Mouse (Mus musculus) heart, embryonic 16.5 days (tissue): ENCODE results near the gene Ppp4r1. TPM values are rescaled to one million over a fixed set of nuclear protein-coding genes. Genes with fewer than 3 reads are reported as not detected.

Experiments
- ATAC-seq: fragments of 200-750 bp; cut with Nextera tagmentation; replicated peaks from 2 replicates; pipeline ENCODE4 v1.8.0; 2017; ENCODE audit warnings: moderate number of reproducible peaks; ENCODE audit not compliant: insufficient read depth, low FRiP score; ENCODE audit errors: extremely low read depth
- H3K27ac ChIP-seq: fragments of 300-500 bp; sonication (generic); 2 replicates; pipeline ENCODE4 v1.5.1; 2014; ENCODE audit warnings: mild to moderate bottlenecking, low read length, control low read depth, moderate library complexity
- H3K27me3 ChIP-seq: fragments of 300-500 bp; sonication (generic); 2 replicates; pipeline ENCODE4 v1.6.1; 2014; ENCODE audit warnings: low read length, mixed read lengths; ENCODE audit not compliant: control insufficient read depth, insufficient read depth
- H3K36me3 ChIP-seq: fragments of 300-500 bp; sonication (generic); 2 replicates; pipeline ENCODE4 v1.6.1; 2014; ENCODE audit not compliant: control insufficient read depth, insufficient read depth
- H3K4me1 ChIP-seq: fragments of 300-500 bp; sonication (generic); 2 replicates; pipeline ENCODE4 v1.6.1; 2014; ENCODE audit warnings: low read length, mixed read lengths; ENCODE audit not compliant: control insufficient read depth, insufficient read depth
- H3K4me2 ChIP-seq: fragments of 300-500 bp; sonication (generic); 2 replicates; pipeline ENCODE4 v1.6.1; 2014; ENCODE audit warnings: low read depth, mild to moderate bottlenecking, control low read depth, low read length
- H3K4me3 ChIP-seq: fragments of 300-500 bp; sonication (generic); 2 replicates; pipeline ENCODE4 v1.5.1; 2014; ENCODE audit warnings: mild to moderate bottlenecking, control low read depth, low read length
- H3K9ac ChIP-seq: fragments of 300-500 bp; sonication (generic); 2 replicates; pipeline ENCODE4 v1.6.1; 2014; ENCODE audit warnings: low read length, control low read depth
- H3K9me3 ChIP-seq: fragments of 300-500 bp; sonication (generic); replicated peaks from 2 replicates; pipeline ENCODE4 v1.6.1; 2016; ENCODE audit warnings: low read length; ENCODE audit not compliant: control insufficient read depth
- WGBS: fragments of 180-500 bp; shearing (Covaris S2); extraction: QIAGEN DNeasy Blood & Tissue Kit; methylation state at CpG from one replicate; pipeline ENCODE4 v1.1.7; 2014; 5-methylcytosine and 5-hydroxymethylcytosine counted together
- polyA plus RNA-seq: library from polyadenylated mRNA; unstranded; fragments of >200 nt; fragmentation: Nextera tagmentation; extraction: Ambion mirVana; gene quantifications from 2 replicates; pipeline ENCODE4 v1.2.1, GENCODE M21; 2015

Ppp4r1 gene
- polyA plus RNA-seq, 1 experiment from 2014 or later = 27.3 TPM

GRCm38 (mm10) chr17:65811032-65811431 is 28.7 kb downstream of the Ppp4r1 start:
- 86% methylated on average over 5 of the region's 5 CpGs for WGBS
- H3K9me3 ChIP-seq = no peaks in the 10 kb centered on the region
- no peak overlapping the region for H3K4me3 ChIP-seq
- H3K36me3 ChIP-seq = peaks cover 39% of the 10 kb centered on the region
- H3K27me3 ChIP-seq = no peaks in the 10 kb centered on the region
- ATAC-seq = no peak
- no peaks in the 10 kb centered on the region; the same call in 1 of the 2 replicates for H3K4me1 ChIP-seq
- no peak overlapping the region for H3K27ac ChIP-seq
- H3K9ac ChIP-seq = no peak overlapping the region
- H3K4me2 ChIP-seq = no peak overlapping the region

GRCm38 (mm10) chr17:65813763-65814162 is 31.4 kb downstream of the Ppp4r1 start:
- H3K27ac ChIP-seq = no peak overlapping the region
- H3K36me3 ChIP-seq = peaks cover 58% of the 10 kb centered on the region
- no peaks in the 10 kb centered on the region for H3K27me3 ChIP-seq
- 88% methylated on average over 8 of the region's 8 CpGs for WGBS
- no peak overlapping the region for H3K4me2 ChIP-seq
- no peaks in the 10 kb centered on the region for H3K9me3 ChIP-seq
- H3K4me3 ChIP-seq = no peak overlapping the region
- ATAC-seq = no peak
- no peak overlapping the region for H3K9ac ChIP-seq
- no peaks in the 10 kb centered on the region; the same call in 1 of the 2 replicates for H3K4me1 ChIP-seq

- H3K9ac ChIP-seq = no peak overlapping the region
- peaks cover 34% of the 10 kb centered on the region for H3K36me3 ChIP-seq
- H3K4me2 ChIP-seq = no peak overlapping the region
- H3K4me3 ChIP-seq = no peak overlapping the region
- no peak for ATAC-seq
- no peaks in the 10 kb centered on the region for H3K9me3 ChIP-seq
- peaks cover 10% of the 10 kb centered on the region for H3K4me1 ChIP-seq
- no peak overlapping the region for H3K27ac ChIP-seq
- H3K27me3 ChIP-seq = no peaks in the 10 kb centered on the region
- 48% methylated on average over 5 of the region's 5 CpGs for WGBS
Measured at GRCm38 (mm10) chr17:65820197-65820596, 37.8 kb downstream of the Ppp4r1 start.

- Histone ChIP-seq H3K4me1 (peaks cover 10% of the 10 kb centered on the region), H3K4me2 (no peak overlapping the region), H3K9ac (no peak overlapping the region), H3K27me3 (no peaks in the 10 kb centered on the region), H3K9me3 (no peaks in the 10 kb centered on the region), H3K4me3 (no peak overlapping the region), H3K27ac (no peak overlapping the region), H3K36me3 (peaks cover 19% of the 10 kb centered on the region)
- no peak for ATAC-seq
- 93% methylated on average over 5 of the region's 5 CpGs for WGBS
Measured at GRCm38 (mm10) chr17:65822423-65822822, 40.0 kb downstream of the Ppp4r1 start.

GRCm38 (mm10) chr17:65824246-65824645 is 41.9 kb downstream of the Ppp4r1 start:
- no peaks in the 10 kb centered on the region for H3K9me3 ChIP-seq
- 78% methylated on average over 10 of the region's 10 CpGs for WGBS

GRCm38 (mm10) chr17:65826257-65826656 is 43.9 kb downstream of the Ppp4r1 start:
- WGBS = 70% methylated on average over 9 of the region's 9 CpGs
- no peaks in the 10 kb centered on the region for H3K27me3 ChIP-seq
- peaks cover 21% of the 10 kb centered on the region for H3K36me3 ChIP-seq
- no peaks in the 10 kb centered on the region for H3K4me1 ChIP-seq
- H3K4me3 ChIP-seq = no peak overlapping the region
- no peak for ATAC-seq
- no peaks in the 10 kb centered on the region for H3K9me3 ChIP-seq
- H3K9ac ChIP-seq = no peak overlapping the region
- H3K4me2 ChIP-seq = no peak overlapping the region
- H3K27ac ChIP-seq = no peak overlapping the region

More at GRCm38 (mm10) chr17:65824246-65824645, 41.9 kb downstream of the Ppp4r1 start:
- no peak overlapping the region for H3K27ac ChIP-seq
- ATAC-seq = no peak
- H3K4me3 ChIP-seq = no peak overlapping the region
- peaks cover 10% of the 10 kb centered on the region for H3K4me1 ChIP-seq
- no peak overlapping the region for H3K4me2 ChIP-seq
- H3K36me3 ChIP-seq = peaks cover 18% of the 10 kb centered on the region
- H3K27me3 ChIP-seq = no peaks in the 10 kb centered on the region
- no peak overlapping the region for H3K9ac ChIP-seq

- no peak overlapping the region for H3K4me2 ChIP-seq
- H3K4me1 ChIP-seq = no peaks in the 10 kb centered on the region
- H3K9me3 ChIP-seq = no peaks in the 10 kb centered on the region
- peaks cover 28% of the 10 kb centered on the region for H3K36me3 ChIP-seq
- no peak overlapping the region for H3K9ac ChIP-seq
- H3K27me3 ChIP-seq = no peaks in the 10 kb centered on the region
- no peak overlapping the region for H3K4me3 ChIP-seq
- no peak overlapping the region for H3K27ac ChIP-seq
- no peak for ATAC-seq
- 82% methylated on average over 16 of the region's 16 CpGs for whole genome bisulfite sequencing
Measured at GRCm38 (mm10) chr17:65827119-65827840, 44.9 kb downstream of the Ppp4r1 start.

GRCm38 (mm10) chr17:65827904-65828303 is 45.5 kb downstream of the Ppp4r1 start:
- 87% methylated on average over 5 of the region's 5 CpGs for WGBS
- H3K4me1 ChIP-seq = no peaks in the 10 kb centered on the region
- no peaks in the 10 kb centered on the region for H3K27me3 ChIP-seq
- peaks cover 30% of the 10 kb centered on the region for H3K36me3 ChIP-seq
- no peak overlapping the region for H3K9ac ChIP-seq
- H3K9me3 ChIP-seq = no peaks in the 10 kb centered on the region
- no peak overlapping the region for H3K4me2 ChIP-seq
- H3K4me3 ChIP-seq = no peak overlapping the region
- no peak for ATAC-seq
- no peak overlapping the region for H3K27ac ChIP-seq

- no peak for ATAC-seq
- Histone ChIP-seq H3K36me3 (peaks cover 40% of the 10 kb centered on the region), H3K4me1 (no peaks in the 10 kb centered on the region), H3K4me2 (no peak overlapping the region), H3K9ac (no peak overlapping the region), H3K4me3 (no peak overlapping the region), H3K27ac (no peak overlapping the region), H3K9me3 (no peaks in the 10 kb centered on the region), H3K27me3 (no peaks in the 10 kb centered on the region)
- 89% methylated on average over 11 of the region's 11 CpGs for WGBS
Measured at GRCm38 (mm10) chr17:65828951-65829350, 46.6 kb downstream of the Ppp4r1 start.
